Comparison of ENCODE assay signal across 17 mouse cellular contexts in genomic region chr7:30392746-30393520, GRCm38 (mm10). TPM values are rescaled to one million over a fixed set of nuclear protein-coding genes. Genes with fewer than 3 reads are reported as not detected.
DNase-seq lines count a peak whose midpoint lies in the region; ATAC-seq and TF ChIP-seq lines count a peak whose summit lies in the region.
"Had no signal": no experiment of that assay in that cellular context is flagged by ENCODE, and none has a peak within 500 bp of the region (broad histone marks: within the 10 kb centered on the region; RNA-seq: fewer than 3 reads in every experiment).

No protein-coding gene starts in this region.

- H3K9me3 ChIP-seq in heart, embryonic 10.5 days = no peaks in the 10 kb centered on the region
- no peaks in the 10 kb centered on the region for H3K9me3 ChIP-seq in stomach, embryonic 16.5 days (replicated peaks; ENCODE audit: control insufficient read depth, low read length)
- H3K9me3 ChIP-seq in stomach, postnatal 0 days (ENCODE audit: control insufficient read depth, low read length) = no peaks in the 10 kb centered on the region
- H3K9me3 ChIP-seq: embryonic facial prominence, embryonic 12.5 days; heart, embryonic 13.5 days; limb, embryonic 13.5 days had no signal

- 0 out of 2 replicates have a peak, but pooled peaks have one; percentile 33 for ATAC-seq in stomach, embryonic 16.5 days (ENCODE audit: insufficient read depth, low FRiP score)
- ATAC-seq in stomach, postnatal 0 days (ENCODE audit: low FRiP score, low TSS enrichment) = no peak
- ATAC-seq in monocyte, adult 5-6 weeks (replicated peaks; ENCODE audit: insufficient number of reproducible peaks, low FRiP score, low TSS enrichment, poor library complexity, severe bottlenecking) = peak; percentile 52

- no peak overlapping the region for H3K4me3 ChIP-seq in heart, embryonic 10.5 days
- H3K4me3 ChIP-seq in stomach, embryonic 16.5 days (replicated peaks; ENCODE audit: low read length) = no peak overlapping the region
- H3K4me3 ChIP-seq in stomach, postnatal 0 days (ENCODE audit: low read depth, low read length) = no peak overlapping the region
- no peak overlapping the region for H3K4me3 ChIP-seq in brown adipose tissue, adult 24 weeks (ENCODE audit: insufficient read depth, low read depth, low read length)
- H3K4me3 ChIP-seq: embryonic facial prominence, embryonic 12.5 days; heart, embryonic 13.5 days; layer of hippocampus, adult 2 months; limb, embryonic 13.5 days had no signal

- no peaks in the 10 kb centered on the region for H3K36me3 ChIP-seq in heart, embryonic 10.5 days
- no peaks in the 10 kb centered on the region for H3K36me3 ChIP-seq in stomach, embryonic 16.5 days (ENCODE audit: control insufficient read depth, insufficient read depth, low read length)
- H3K36me3 ChIP-seq in stomach, postnatal 0 days (ENCODE audit: control insufficient read depth, insufficient read depth, low read length) = no peaks in the 10 kb centered on the region
- H3K36me3 ChIP-seq: embryonic facial prominence, embryonic 12.5 days; heart, embryonic 13.5 days; limb, embryonic 13.5 days had no signal

- no peaks in the 10 kb centered on the region for H3K4me1 ChIP-seq in heart, embryonic 10.5 days
- H3K4me1 ChIP-seq in stomach, embryonic 16.5 days (ENCODE audit: control insufficient read depth, insufficient read depth, low read length) = no peaks in the 10 kb centered on the region
- H3K4me1 ChIP-seq in stomach, postnatal 0 days (replicated peaks; ENCODE audit: control insufficient read depth, insufficient read depth) = no peaks in the 10 kb centered on the region
- H3K4me1 ChIP-seq in brown adipose tissue, adult 24 weeks (ENCODE audit: control insufficient read depth, insufficient read depth, insufficient read length, low read length) = no peaks in the 10 kb centered on the region
- H3K4me1 ChIP-seq: embryonic facial prominence, embryonic 12.5 days; heart, embryonic 13.5 days; limb, embryonic 13.5 days had no signal

- DNase-seq in heart, embryonic 10.5 days (ENCODE audit: low spot score) = no peak
- DNase-seq in heart, adult 9 months (ENCODE audit: low spot score in 2 of 2) = no peak
- no peak for DNase-seq in stomach, postnatal 0 days (ENCODE audit: low spot score)
- no peak for DNase-seq in left cerebral cortex, postnatal 14 days (ENCODE audit: low spot score in 2 of 2)
- no peak for DNase-seq in ovary, postnatal 14 days (ENCODE audit: low spot score)
- DNase-seq: cerebellum, adult 11 months; cerebellum, postnatal 36 days; gastrocnemius, postnatal 14 days had no signal

- H3K27me3 ChIP-seq in heart, embryonic 10.5 days (ENCODE audit: insufficient read depth, poor library complexity, severe bottlenecking) = no peaks in the 10 kb centered on the region
- no peaks in the 10 kb centered on the region for H3K27me3 ChIP-seq in stomach, embryonic 16.5 days (ENCODE audit: control insufficient read depth, insufficient read depth, low read length)
- no peaks in the 10 kb centered on the region for H3K27me3 ChIP-seq in stomach, postnatal 0 days (ENCODE audit: control insufficient read depth, insufficient read depth, low read length)
- H3K27me3 ChIP-seq: embryonic facial prominence, embryonic 12.5 days; heart, embryonic 13.5 days; limb, embryonic 13.5 days had no signal

- H3K4me2 ChIP-seq in stomach, embryonic 16.5 days (ENCODE audit: low read depth, low read length) = no peak overlapping the region
- H3K4me2 ChIP-seq in stomach, postnatal 0 days (replicated peaks; ENCODE audit: low read depth) = no peak overlapping the region
- H3K4me2 ChIP-seq: embryonic facial prominence, embryonic 12.5 days; heart, embryonic 13.5 days; limb, embryonic 13.5 days; midbrain, embryonic 11.5 days had no signal

- TF ChIP-seq CTCF in stomach, postnatal 0 days (IDR thresholded peaks at IDR 0.05; ENCODE audit: low read depth) = no peak

- intact Hi-C loops in left cerebral cortex, postnatal 14 days (cut with DNase I) = no loop called here

- H3K9ac ChIP-seq in stomach, embryonic 16.5 days (ENCODE audit: low read length) = no peak overlapping the region
- no peak overlapping the region for H3K9ac ChIP-seq in stomach, postnatal 0 days (ENCODE audit: low read length)
- H3K9ac ChIP-seq: embryonic facial prominence, embryonic 12.5 days; heart, embryonic 13.5 days; limb, embryonic 13.5 days had no signal

- WGBS in heart, embryonic 10.5 days = 70% methylated on average over 4 of the region's 4 CpGs
- WGBS in stomach, embryonic 16.5 days = 57% methylated on average over 4 of the region's 4 CpGs
- WGBS in stomach, postnatal 0 days = 65% methylated on average over 4 of the region's 4 CpGs

- peak overlapping the region; percentile 62; the same call in 1 of the 2 replicates for H3K27ac ChIP-seq in heart, embryonic 10.5 days
- H3K27ac ChIP-seq in stomach, embryonic 16.5 days (ENCODE audit: low read length) = no peak overlapping the region
- no peak overlapping the region for H3K27ac ChIP-seq in stomach, postnatal 0 days (replicated peaks)
- H3K27ac ChIP-seq in brown adipose tissue, adult 24 weeks (replicated peaks; ENCODE audit: low read depth, low read length) = peak overlapping the region; percentile 90

- TF ChIP-seq EP300 in stomach, postnatal 0 days (optimal IDR thresholded peaks at IDR 0.05) = no peak

RNA-seq across cellular contexts. Expression of gene Tyrobp, which starts 20.6 kb away (rescaled TPM):
- 2.2 and 9.0 TPM in 2 replicates for polyA plus RNA-seq in heart, embryonic 10.5 days (2016; fragmentation: Nextera tagmentation; extraction: Ambion mirVana)
- polyA plus RNA-seq in stomach, embryonic 16.5 days (2015; fragmentation: Nextera tagmentation; extraction: Ambion mirVana) = 71.0 and 75.8 TPM in 2 replicates
- polyA plus RNA-seq in stomach, postnatal 0 days (2015; fragmentation: Nextera tagmentation; extraction: Ambion mirVana) = 66.6 and 71.0 TPM in 2 replicates
- polyA plus RNA-seq in brown adipose tissue, adult 24 weeks (2012; ENCODE audit: insufficient read depth, insufficient read length, missing spikeins) = 34.6 and 43.0 TPM in 2 replicates
- total RNA-seq in monocyte, adult 5-6 weeks (2017) = 1,651 to 1,754 TPM (median 1,724 TPM) in 3 replicates
- 10 to 100 TPM; 24.9 to 26.1 TPM for total RNA-seq in left cerebral cortex, postnatal 14 days (2021)
- total RNA-seq: ES-E14 had no signal

RNA-seq across cellular contexts. Expression of gene Hcst, which starts 26.7 kb away (rescaled TPM):
- 0.35 TPM in 1 of 2 replicates, not detected in the other for polyA plus RNA-seq in heart, embryonic 10.5 days (2016; fragmentation: Nextera tagmentation; extraction: Ambion mirVana)
- 1.9 and 2.0 TPM in 2 replicates for polyA plus RNA-seq in stomach, embryonic 16.5 days (2015; fragmentation: Nextera tagmentation; extraction: Ambion mirVana)
- 3.2 and 3.7 TPM in 2 replicates for polyA plus RNA-seq in stomach, postnatal 0 days (2015; fragmentation: Nextera tagmentation; extraction: Ambion mirVana)
- polyA plus RNA-seq in brown adipose tissue, adult 24 weeks (2012; ENCODE audit: insufficient read depth, insufficient read length, missing spikeins) = 2.5 and 2.8 TPM in 2 replicates
- 44.2 to 97.2 TPM (median 67.5 TPM) in 3 replicates for total RNA-seq in monocyte, adult 5-6 weeks (2017)
- total RNA-seq in left cerebral cortex, postnatal 14 days (2021) = 1 to 10 TPM in 1 of 2 experiments, not detected in 1; 2.6 TPM
- total RNA-seq: ES-E14 had no signal

RNA-seq across cellular contexts. Expression of gene Nfkbid, which starts 28.6 kb away (rescaled TPM):
- polyA plus RNA-seq in heart, embryonic 10.5 days (2016; fragmentation: Nextera tagmentation; extraction: Ambion mirVana) = 1.5 and 1.6 TPM in 2 replicates
- polyA plus RNA-seq in stomach, embryonic 16.5 days (2015; fragmentation: Nextera tagmentation; extraction: Ambion mirVana) = 1.5 and 2.0 TPM in 2 replicates
- 1.1 TPM in 2 replicates for polyA plus RNA-seq in stomach, postnatal 0 days (2015; fragmentation: Nextera tagmentation; extraction: Ambion mirVana)
- polyA plus RNA-seq in brown adipose tissue, adult 24 weeks (2012; ENCODE audit: insufficient read depth, insufficient read length, missing spikeins) = 0.67 and 1.6 TPM in 2 replicates
- total RNA-seq in monocyte, adult 5-6 weeks (2017) = 25.9 to 48.3 TPM (median 34.1 TPM) in 3 replicates
- 1 to 10 TPM; 2.8 to 4.2 TPM for total RNA-seq in left cerebral cortex, postnatal 14 days (2021)

RNA-seq across cellular contexts. Expression of gene Lrfn3, which starts 30.4 kb away (rescaled TPM):
- polyA plus RNA-seq in heart, embryonic 10.5 days (2016; fragmentation: Nextera tagmentation; extraction: Ambion mirVana) = 1.3 and 2.0 TPM in 2 replicates
- 4.0 and 4.6 TPM in 2 replicates for polyA plus RNA-seq in stomach, embryonic 16.5 days (2015; fragmentation: Nextera tagmentation; extraction: Ambion mirVana)
- 2.9 and 3.3 TPM in 2 replicates for polyA plus RNA-seq in stomach, postnatal 0 days (2015; fragmentation: Nextera tagmentation; extraction: Ambion mirVana)
- 0.67 and 2.4 TPM in 2 replicates for polyA plus RNA-seq in brown adipose tissue, adult 24 weeks (2012; ENCODE audit: insufficient read depth, insufficient read length, missing spikeins)
- not detected in 3 replicates for total RNA-seq in monocyte, adult 5-6 weeks (2017)
- 10 to 100 TPM; 39.1 to 42.5 TPM for total RNA-seq in left cerebral cortex, postnatal 14 days (2021)

RNA-seq across cellular contexts. Expression of gene Aplp1, which starts 52.4 kb away (rescaled TPM):
- 44.3 and 50.4 TPM in 2 replicates for polyA plus RNA-seq in heart, embryonic 10.5 days (2016; fragmentation: Nextera tagmentation; extraction: Ambion mirVana)
- polyA plus RNA-seq in stomach, embryonic 16.5 days (2015; fragmentation: Nextera tagmentation; extraction: Ambion mirVana) = 29.2 and 33.0 TPM in 2 replicates
- polyA plus RNA-seq in stomach, postnatal 0 days (2015; fragmentation: Nextera tagmentation; extraction: Ambion mirVana) = 21.7 and 24.1 TPM in 2 replicates
- polyA plus RNA-seq in brown adipose tissue, adult 24 weeks (2012; ENCODE audit: insufficient read depth, insufficient read length, missing spikeins) = 0.44 and 0.92 TPM in 2 replicates
- 0.68 TPM in 1 of 3 replicates, not detected in the others for total RNA-seq in monocyte, adult 5-6 weeks (2017)
- total RNA-seq in left cerebral cortex, postnatal 14 days (2021) = 1,000 to 10,000 TPM; 1,098 to 1,148 TPM

Comparison
In these comparisons a context has a peak if more than half of its experiments do, and no peak if none do; other contexts are left out.
1. H3K27ac ChIP-seq: peak in heart, embryonic 10.5 days (single experiment) and brown adipose tissue, adult 24 weeks (single experiment); none in stomach, embryonic 16.5 days (single experiment) and stomach, postnatal 0 days (single experiment).